Mouse (Mus musculus): ENCODE measurements around the gene Usp24.
A peak's percentile ranks its signal among the peaks of the same experiment; 100 is the strongest.

GRCm38 (mm10) chr4:106474241-106474640, 158.2 kb downstream of the Usp24 start:
- peak; percentile 80 for TF ChIP-seq CTCF (IDR thresholded peaks at IDR 0.05)
- no peak for TF ChIP-seq POLR2A (IDR thresholded peaks at IDR 0.05; ENCODE audit: insufficient read depth, low read depth, low read length)
- no peak for TF ChIP-seq EP300 (IDR thresholded peaks at IDR 0.05; ENCODE audit: insufficient read depth, low read depth, low read length)

All from heart, adult 2 months (tissue).